Mouse (Mus musculus): ENCODE data around the gene Tspan12. TPM values are rescaled to one million over a fixed set of nuclear protein-coding genes. Genes with fewer than 3 reads are reported as not detected.

Gene Tspan12
- polyA plus RNA-seq, 1 experiment from 2014 or later: 67.3 TPM

Other genes starting within 250 kb of the Tspan12 start
- gene Ing3, start 97.1 kb upstream of the Tspan12 start, polyA plus RNA-seq (2016; fragmentation: Nextera tagmentation; extraction: Ambion mirVana): 30.1 and 38.7 TPM in 2 replicates
- gene Cped1, start 133.4 kb upstream of the Tspan12 start, polyA plus RNA-seq (2016; fragmentation: Nextera tagmentation; extraction: Ambion mirVana): 5.4 and 8.4 TPM in 2 replicates